Mouse (Mus musculus) CH12.LX (cell line): ENCODE data around the gene Lpcat3. TPM values are rescaled to one million over a fixed set of nuclear protein-coding genes. Genes with fewer than 3 reads are reported as not detected.
A peak's percentile ranks its signal among the peaks of the same experiment; 100 is the strongest.

Experiments used
- DNase-seq: peaks from one replicate; pipeline ENCODE4 v3.0.0-alpha.2; 2013; ENCODE audit errors: extremely low read depth
- H3K27ac ChIP-seq: 2 replicates; pipeline ENCODE4 v1.5.1; 2012; ENCODE audit warnings: low read depth, mild to moderate bottlenecking, control low read depth, moderate library complexity; ENCODE audit not compliant: insufficient read depth
- H3K27me3 ChIP-seq: replicated peaks from 2 replicates; pipeline ENCODE3; 2012; ENCODE audit warnings: inconsistent platforms
- H3K36me3 ChIP-seq, 2 experiments: replicated peaks in 1 of 2; 2 replicates each; pipeline versions ENCODE3 to v1.6.1; 2012; ENCODE audit warnings: inconsistent platforms in 1 of 2, low read length in 1 of 2, mild to moderate bottlenecking in 1 of 2, mixed read lengths in 1 of 2, moderate library complexity in 1 of 2; ENCODE audit not compliant: control insufficient read depth in 1 of 2, insufficient read depth in 1 of 2
- H3K4me1 ChIP-seq, 2 experiments: 2 replicates each; pipeline ENCODE4 v1.6.1; 2012; ENCODE audit warnings: inconsistent platforms in 1 of 2, moderate library complexity in 1 of 2; ENCODE audit not compliant: insufficient read depth in 2 of 2, control insufficient read depth in 1 of 2
- H3K4me2 ChIP-seq: 2 replicates; pipeline ENCODE4 v1.6.1; 2012; ENCODE audit warnings: low read depth, mild to moderate bottlenecking, control low read depth; ENCODE audit not compliant: poor library complexity, insufficient read depth, severe bottlenecking
- H3K4me3 ChIP-seq, 3 experiments: fragments of 150-350 bp in 1 of 3; sonication (generic) in 1 of 3; replicated peaks in 1 of 3; 2 replicates each; pipeline versions ENCODE3 to v1.5.1; 2011 to 2012; ENCODE audit warnings: low read depth in 2 of 3, low read length in 2 of 3, mild to moderate bottlenecking in 2 of 3, moderate library complexity in 2 of 3, control low read depth in 1 of 3, improper control_type of control experiment in 1 of 3, inconsistent platforms in 1 of 3, mixed read lengths in 1 of 3; ENCODE audit not compliant: poor library complexity in 1 of 3
- H3K79me2 ChIP-seq: replicated peaks from 2 replicates; pipeline ENCODE4 v1.6.1; 2012; ENCODE audit warnings: mild to moderate bottlenecking, moderate library complexity; ENCODE audit not compliant: control insufficient read depth, poor library complexity, insufficient read depth, severe bottlenecking; ENCODE audit errors: extremely low read depth
- H3K9ac ChIP-seq: 2 replicates; pipeline ENCODE4 v1.6.1; 2012; ENCODE audit warnings: low read depth, mild to moderate bottlenecking, control low read depth, moderate library complexity; ENCODE audit not compliant: insufficient read depth
- H3K9me3 ChIP-seq: replicated peaks from 2 replicates; pipeline ENCODE3; 2012; ENCODE audit warnings: low read length, inconsistent platforms, mixed read lengths
- BHLHE40 ChIP-seq: IDR thresholded peaks from 2 replicates; pipeline ENCODE4 v1.6.1; 2011; ENCODE audit warnings: mild to moderate bottlenecking, low read depth, low read length, improper control_type of control experiment
- CHD2 ChIP-seq: IDR thresholded peaks from 2 replicates; pipeline ENCODE4 v1.6.1; 2011; ENCODE audit warnings: low read length, improper control_type of control experiment
- ELF1 ChIP-seq: IDR thresholded peaks from 2 replicates; pipeline ENCODE4 v1.6.1; 2014; ENCODE audit warnings: low read depth, mild to moderate bottlenecking, inconsistent platforms, low read length, improper control_type of control experiment
- ETS1 ChIP-seq: conservative IDR thresholded peaks from 2 replicates; pipeline ENCODE4 v1.6.1; 2012; ENCODE audit warnings: low read depth, mild to moderate bottlenecking, inconsistent platforms, low read length, improper control_type of control experiment, moderate library complexity
- KAT2A ChIP-seq: IDR thresholded peaks from 2 replicates; pipeline ENCODE4 v1.6.1; 2012; ENCODE audit warnings: low read length, improper control_type of control experiment, inconsistent platforms; ENCODE audit not compliant: insufficient replicate concordance
- MAFK ChIP-seq: IDR thresholded peaks from 2 replicates; pipeline ENCODE4 v1.6.1; 2011; ENCODE audit warnings: low read length, improper control_type of control experiment; ENCODE audit not compliant: insufficient replicate concordance
- MAZ ChIP-seq: IDR thresholded peaks from 2 replicates; pipeline ENCODE4 v1.6.1; 2012; ENCODE audit warnings: low read depth, mild to moderate bottlenecking, inconsistent platforms, low read length, improper control_type of control experiment, moderate library complexity
- MYC ChIP-seq: IDR thresholded peaks from 2 replicates; pipeline ENCODE4 v1.6.1; 2011; ENCODE audit warnings: low read depth, mild to moderate bottlenecking, improper control_type of control experiment, low read length
- POLR2A ChIP-seq: IDR thresholded peaks from 2 replicates; pipeline ENCODE4 v1.6.1; 2011; ENCODE audit warnings: low read depth, mild to moderate bottlenecking, improper control_type of control experiment, low read length
- POLR2AphosphoS2 ChIP-seq: IDR thresholded peaks from 2 replicates; pipeline ENCODE4 v1.6.1; 2011; ENCODE audit warnings: low read depth, low read length, improper control_type of control experiment
- RCOR1 ChIP-seq: conservative IDR thresholded peaks from 2 replicates; pipeline ENCODE4 v1.6.1; 2012; ENCODE audit warnings: low read depth, mild to moderate bottlenecking, inconsistent platforms, low read length, improper control_type of control experiment
- SIN3A ChIP-seq: IDR thresholded peaks from 2 replicates; pipeline ENCODE4 v1.6.1; 2012; ENCODE audit warnings: low read length, improper control_type of control experiment, inconsistent platforms
- SMC3 ChIP-seq: IDR thresholded peaks from 2 replicates; pipeline ENCODE4 v1.6.1; 2011; ENCODE audit warnings: low read depth, low read length, improper control_type of control experiment
- UBTF ChIP-seq: IDR thresholded peaks from 2 replicates; pipeline ENCODE4 v1.6.1; 2012; ENCODE audit warnings: low read depth, mild to moderate bottlenecking, inconsistent platforms, low read length, improper control_type of control experiment, moderate library complexity
- ZKSCAN1 ChIP-seq: IDR thresholded peaks from 2 replicates; pipeline ENCODE4 v1.6.1; 2012; ENCODE audit warnings: low read depth, inconsistent platforms, low read length, improper control_type of control experiment, borderline replicate concordance
- dilution Hi-C: fragments of 300-500 bp; cut with MboI; formaldehyde crosslinking; loops from 2 replicates; pipeline ENCODE4 v1.14.3; 2020; ENCODE audit warnings: low sequenced_read_pairs; ENCODE audit not compliant: extremely low pct_unique_long_range_greater_than_20kb, extremely low pct_ligation_motif_present
- in situ Hi-C: fragments of 300-500 bp; cut with MboI; formaldehyde crosslinking; loops from 3 replicates; pipeline ENCODE4 v1.14.3; 2019; ENCODE audit warnings: low sequenced_read_pairs, low pct_ligation_motif_present, low pct_unique_long_range_greater_than_20kb, mixed read lengths
- polyA plus RNA-seq: library from polyadenylated mRNA; unstranded; fragments of >175 nt; gene quantifications from 2 replicates; pipeline ENCODE4 v1.2.1, GENCODE M21; 2012; ENCODE audit warnings: low read depth; ENCODE audit not compliant: insufficient read length
- total RNA-seq, 2 experiments: library from RNA; depleted of rRNA; stranded (reverse); fragments of 300-350 nt in 1 of 2; fragments of >200 nt in 1 of 2; gene quantifications; 2 replicates each; pipeline ENCODE4 v1.2.3; 2012 to 2014

The Lpcat3 gene
- total and polyA plus RNA-seq, 3 experiments: 52.9 to 113 (median 77.0) TPM

DNA sequence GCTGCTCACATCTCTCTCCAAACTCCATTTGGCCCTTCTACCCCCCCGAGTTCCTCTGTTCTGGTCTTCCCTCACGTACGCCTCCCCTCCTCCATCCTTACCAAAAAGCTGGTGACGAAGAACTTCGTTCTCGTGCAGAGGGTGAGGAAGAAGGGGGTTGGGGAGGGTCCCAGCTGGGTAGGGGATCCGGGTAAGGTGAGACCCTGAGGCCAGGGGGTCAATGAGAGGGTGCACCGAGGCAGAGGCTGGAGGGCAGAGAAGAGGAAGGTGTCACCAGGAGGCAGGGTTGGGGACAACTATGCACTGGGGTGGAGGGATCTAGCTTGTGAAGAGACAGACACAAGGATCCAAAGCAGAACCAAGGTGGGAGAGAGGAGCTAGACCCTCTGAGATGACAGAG lies 80.8 kb downstream of the Lpcat3 start:
- Histone ChIP-seq H3K27ac (no peak overlapping the region), H3K4me1 (peaks cover 26 to 61% of the 10 kb centered on the region in 2 experiments), H3K36me3 (peaks cover 35 to 44% of the 10 kb centered on the region in 2 experiments), H3K4me2 (no peak overlapping the region), H3K9me3 (no peaks in the 10 kb centered on the region), H3K4me3 (no peak overlapping the region), H3K9ac (no peak overlapping the region), H3K27me3 (no peaks in the 10 kb centered on the region), H3K79me2 (no peaks in the 10 kb centered on the region)
- in situ Hi-C loops: no loop called here
- TF ChIP-seq KAT2A (no peak), ETS1 (no peak), SMC3 (no peak), ZKSCAN1 (no peak), MAFK (no peak), POLR2AphosphoS2 (no peak), BHLHE40 (no peak), MAZ (no peak), CHD2 (no peak)
- dilution Hi-C loops: no loop called here
- no peak for DNase-seq

- Histone ChIP-seq H3K27me3 (no peaks in the 10 kb centered on the region), H3K79me2 (no peaks in the 10 kb centered on the region), H3K9me3 (no peaks in the 10 kb centered on the region), H3K4me3 (peak overlapping the region; percentile 42 to 63 (median 42)), H3K9ac (peak overlapping the region; percentile 67), H3K4me2 (peak overlapping the region; percentile 67), H3K4me1 (peaks cover 17 to 49% of the 10 kb centered on the region in 2 experiments), H3K27ac (peak overlapping the region; percentile 26; the same call in 1 of the 2 replicates), H3K36me3 (peaks cover 38 to 54% of the 10 kb centered on the region in 2 experiments)
- DNase-seq: no peak
- dilution Hi-C loops: no loop called here
- in situ Hi-C loops: no loop called here
- no peak for TF ChIP-seq ELF1
- TF ChIP-seq POLR2A: no peak
- no peak for TF ChIP-seq MAZ
- TF ChIP-seq SIN3A: no peak
- peak; percentile 49; the same call in 1 of the 2 replicates for TF ChIP-seq BHLHE40
- TF ChIP-seq RCOR1: no peak
- TF ChIP-seq MYC: no peak
- 0 out of 2 replicates have a peak, but pooled peaks have one; percentile 26 for TF ChIP-seq UBTF
Measured at GRCm38 (mm10) chr6:124744755-124745321, 82.0 kb downstream of the Lpcat3 start.
